Mouse (Mus musculus) embryonic facial prominence, embryonic 15.5 days (tissue): ENCODE measurements around the gene Calu. TPM values are rescaled to one million over a fixed set of nuclear protein-coding genes. Genes with fewer than 3 reads are reported as not detected.

ENCODE experiments used
- ATAC-seq: fragments of 200-750 bp; cut with Nextera tagmentation; 2 replicates; pipeline ENCODE4 v1.8.0; 2017; ENCODE audit warnings: low read depth, moderate TSS enrichment; ENCODE audit not compliant: insufficient number of reproducible peaks, low FRiP score, low TSS enrichment
- H3K27ac ChIP-seq: fragments of 300-500 bp; sonication (generic); replicated peaks from 2 replicates; pipeline ENCODE4 v1.5.1; 2015; ENCODE audit warnings: mild to moderate bottlenecking, inconsistent platforms
- H3K27me3 ChIP-seq: fragments of 300-500 bp; sonication (generic); 2 replicates; pipeline ENCODE4 v1.6.1; 2015; ENCODE audit warnings: inconsistent platforms
- H3K36me3 ChIP-seq: fragments of 300-500 bp; sonication (generic); 2 replicates; pipeline ENCODE4 v1.6.1; 2015; ENCODE audit warnings: mild to moderate bottlenecking, inconsistent platforms
- H3K4me1 ChIP-seq: fragments of 300-500 bp; sonication (generic); 2 replicates; pipeline ENCODE4 v1.6.1; 2015; ENCODE audit warnings: inconsistent platforms
- H3K4me2 ChIP-seq: fragments of 300-500 bp; sonication (generic); replicated peaks from 2 replicates; pipeline ENCODE4 v1.6.1; 2015; ENCODE audit warnings: mild to moderate bottlenecking, inconsistent platforms
- H3K4me3 ChIP-seq: fragments of 300-500 bp; sonication (generic); replicated peaks from 2 replicates; pipeline ENCODE4 v1.5.1; 2015; ENCODE audit warnings: mild to moderate bottlenecking, inconsistent platforms
- H3K9ac ChIP-seq: fragments of 300-500 bp; sonication (generic); 2 replicates; pipeline ENCODE4 v1.6.1; 2015; ENCODE audit warnings: inconsistent platforms
- H3K9me3 ChIP-seq: fragments of 300-500 bp; sonication (generic); replicated peaks from 2 replicates; pipeline ENCODE4 v1.6.1; 2016; ENCODE audit warnings: inconsistent platforms
- WGBS: fragments of 180-500 bp; shearing (Covaris S2); methylation state at CpG from one replicate; pipeline ENCODE4 v1.1.7; 2015; 5-methylcytosine and 5-hydroxymethylcytosine counted together
- polyA plus RNA-seq: library from polyadenylated mRNA; unstranded; fragments of >200 nt; fragmentation: Nextera tagmentation; extraction: Ambion mirVana; gene quantifications from 2 replicates; pipeline ENCODE4 v1.2.1, GENCODE M21; 2015

Calu gene
- polyA plus RNA-seq, result 457 and 464 TPM in 2 replicates

GRCm38 (mm10) chr6:29347665-29348370 lies at the start of gene Calu:
Gene Calu, plus strand, starts transcription at chr6:29348069.
- Histone ChIP-seq H3K4me2 (peak within 1 kb of the TSS; percentile 58), H3K4me1 (peaks cover 16% of the 10 kb centered on the region), H3K27me3 (no peaks in the 10 kb centered on the region), H3K27ac (peak within 1 kb of the TSS; percentile 96), H3K4me3 (peak within 1 kb of the TSS; percentile 95), H3K9ac (peak within 1 kb of the TSS; percentile 98), H3K9me3 (no peaks in the 10 kb centered on the region), H3K36me3 (no peaks in the 10 kb centered on the region)
- peak; percentile 100 for ATAC-seq
- under 1% methylated on average over 55 of the region's 55 CpGs for WGBS

- ATAC-seq, result no peak
- no peak overlapping the region for H3K4me2 ChIP-seq
- 41% methylated on average over 2 of the region's 2 CpGs for WGBS
Observed at GRCm38 (mm10) chr6:29299112-29299511, 48.8 kb upstream of the Calu start.

GRCm38 (mm10) chr6:29303251-29303650 lies 44.6 kb upstream of the Calu start:
- H3K27me3 ChIP-seq, result no peaks in the 10 kb centered on the region
- H3K36me3 ChIP-seq, result no peaks in the 10 kb centered on the region
- H3K9ac ChIP-seq, result no peak overlapping the region
- H3K4me2 ChIP-seq, result no peak overlapping the region
- H3K4me1 ChIP-seq, result no peaks in the 10 kb centered on the region
- H3K4me3 ChIP-seq, result no peak overlapping the region
- H3K9me3 ChIP-seq, result no peaks in the 10 kb centered on the region
- H3K27ac ChIP-seq, result no peak overlapping the region
- ATAC-seq, result no peak

More at GRCm38 (mm10) chr6:29299112-29299511, 48.8 kb upstream of the Calu start:
- no peaks in the 10 kb centered on the region for H3K9me3 ChIP-seq
- no peak overlapping the region for H3K4me3 ChIP-seq
- no peaks in the 10 kb centered on the region for H3K4me1 ChIP-seq
- H3K36me3 ChIP-seq, result no peaks in the 10 kb centered on the region
- no peak overlapping the region for H3K27ac ChIP-seq
- H3K27me3 ChIP-seq, result no peaks in the 10 kb centered on the region
- no peak overlapping the region for H3K9ac ChIP-seq

- no peaks in the 10 kb centered on the region for H3K9me3 ChIP-seq
- no peak overlapping the region for H3K27ac ChIP-seq
- ATAC-seq, result no peak
- no peaks in the 10 kb centered on the region for H3K36me3 ChIP-seq
- no peak overlapping the region for H3K4me2 ChIP-seq
- H3K4me3 ChIP-seq, result no peak overlapping the region
- 44% methylated on average over 5 of the region's 5 CpGs for WGBS
- no peaks in the 10 kb centered on the region for H3K4me1 ChIP-seq
- no peaks in the 10 kb centered on the region for H3K27me3 ChIP-seq
- no peak overlapping the region for H3K9ac ChIP-seq
Observed at GRCm38 (mm10) chr6:29303726-29304125, 44.1 kb upstream of the Calu start.

GRCm38 (mm10) chr6:29305462-29305861 lies 42.4 kb upstream of the Calu start:
- Histone ChIP-seq H3K9me3 (no peaks in the 10 kb centered on the region), H3K9ac (no peak overlapping the region), H3K4me3 (no peak overlapping the region), H3K4me1 (no peaks in the 10 kb centered on the region), H3K27me3 (no peaks in the 10 kb centered on the region), H3K4me2 (no peak overlapping the region), H3K27ac (no peak overlapping the region), H3K36me3 (no peaks in the 10 kb centered on the region)
- WGBS, result 89% methylated on average over 4 of the region's 4 CpGs
- no peak for ATAC-seq

GRCm38 (mm10) chr6:29308846-29309605 lies 38.8 kb upstream of the Calu start:
- WGBS, result 86% methylated on average over 16 of the region's 16 CpGs
- Histone ChIP-seq H3K4me1 (no peaks in the 10 kb centered on the region), H3K9ac (no peak overlapping the region), H3K4me2 (no peak overlapping the region), H3K4me3 (no peak overlapping the region), H3K9me3 (no peaks in the 10 kb centered on the region), H3K27me3 (no peaks in the 10 kb centered on the region), H3K36me3 (no peaks in the 10 kb centered on the region), H3K27ac (no peak overlapping the region)
- ATAC-seq, result no peak

- ATAC-seq, result no peak
- no peak overlapping the region for H3K9ac ChIP-seq
- 61% methylated on average over 14 of the region's 14 CpGs for WGBS
Observed at GRCm38 (mm10) chr6:29313690-29314202, 34.1 kb upstream of the Calu start.

GRCm38 (mm10) chr6:29317286-29317685 lies 30.6 kb upstream of the Calu start:
- Histone ChIP-seq H3K4me1 (no peaks in the 10 kb centered on the region), H3K9me3 (no peaks in the 10 kb centered on the region), H3K4me3 (no peak overlapping the region), H3K27me3 (no peaks in the 10 kb centered on the region), H3K27ac (no peak overlapping the region), H3K36me3 (no peaks in the 10 kb centered on the region), H3K4me2 (no peak overlapping the region), H3K9ac (no peak overlapping the region)
- WGBS, result 55% methylated on average over 2 of the region's 2 CpGs
- ATAC-seq, result no peak

More at GRCm38 (mm10) chr6:29313690-29314202, 34.1 kb upstream of the Calu start:
- Histone ChIP-seq H3K27me3 (no peaks in the 10 kb centered on the region), H3K4me1 (no peaks in the 10 kb centered on the region), H3K36me3 (no peaks in the 10 kb centered on the region), H3K4me2 (no peak overlapping the region), H3K4me3 (no peak overlapping the region), H3K27ac (no peak overlapping the region), H3K9me3 (no peaks in the 10 kb centered on the region)

- Histone ChIP-seq H3K36me3 (no peaks in the 10 kb centered on the region), H3K4me1 (no peaks in the 10 kb centered on the region), H3K9ac (no peak overlapping the region), H3K9me3 (no peaks in the 10 kb centered on the region), H3K27ac (no peak overlapping the region), H3K4me3 (no peak overlapping the region), H3K27me3 (no peaks in the 10 kb centered on the region), H3K4me2 (no peak overlapping the region)
- 55% methylated on average over 3 of the region's 3 CpGs for WGBS
- no peak for ATAC-seq
Observed at GRCm38 (mm10) chr6:29317941-29318340, 29.9 kb upstream of the Calu start.

GRCm38 (mm10) chr6:29318879-29319278 lies 29.0 kb upstream of the Calu start, which contains the start of gene Fam71f1:
Gene Fam71f1, plus strand, starts transcription at chr6:29319140.
- Histone ChIP-seq H3K4me2 (no peak within 1 kb of the TSS), H3K4me3 (no peak within 1 kb of the TSS), H3K27me3 (no peaks in the 10 kb centered on the region), H3K9ac (no peak within 1 kb of the TSS), H3K36me3 (no peaks in the 10 kb centered on the region), H3K27ac (no peak within 1 kb of the TSS; the same call in 1 of the 2 replicates), H3K9me3 (no peaks in the 10 kb centered on the region), H3K4me1 (no peaks in the 10 kb centered on the region)
- ATAC-seq, result no peak
- 65% methylated on average over 5 of the region's 5 CpGs for WGBS

- no peak overlapping the region for H3K9ac ChIP-seq
- 64% methylated on average over 6 of the region's 6 CpGs for WGBS
Observed at GRCm38 (mm10) chr6:29321586-29321985, 26.3 kb upstream of the Calu start.

More at GRCm38 (mm10) chr6:29321586-29321985, 26.3 kb upstream of the Calu start:
- Histone ChIP-seq H3K36me3 (no peaks in the 10 kb centered on the region), H3K27ac (no peak overlapping the region), H3K4me3 (no peak overlapping the region), H3K9me3 (no peaks in the 10 kb centered on the region), H3K4me1 (no peaks in the 10 kb centered on the region), H3K4me2 (no peak overlapping the region), H3K27me3 (no peaks in the 10 kb centered on the region)
- no peak for ATAC-seq
